ENCODE assay signal across 8 mouse cellular contexts in genomic region chr16:32665851-32666665, GRCm38 (mm10). TPM values are rescaled to one million over a fixed set of nuclear protein-coding genes. Genes with fewer than 3 reads are reported as not detected.
DNase-seq lines count a peak whose midpoint lies in the region; ATAC-seq and TF ChIP-seq lines count a peak whose summit lies in the region.

No protein-coding gene starts in this region.

- peak overlapping the region; percentile 89 for H3K27ac ChIP-seq in lung, embryonic 15.5 days
- peak overlapping the region; percentile 36; the same call in 1 of the 2 replicates for H3K27ac ChIP-seq in cortical plate, adult 2 months (ENCODE audit: insufficient read depth, low read length)
- peak overlapping the region; percentile 96 for H3K27ac ChIP-seq in liver, embryonic 13.5 days

- ATAC-seq in lung, embryonic 15.5 days (ENCODE audit: borderline replicate concordance, extremely low read depth, low FRiP score, low TSS enrichment) = peak; percentile 37
- peak; percentile 94 for ATAC-seq in liver, embryonic 13.5 days (ENCODE audit: low read depth)

- no peaks in the 10 kb centered on the region for H3K27me3 ChIP-seq in lung, embryonic 15.5 days
- H3K27me3 ChIP-seq in liver, embryonic 13.5 days = no peaks in the 10 kb centered on the region

- no peak for TF ChIP-seq CTCF in lung, adult 2 months (IDR thresholded peaks at IDR 0.05; ENCODE audit: insufficient read depth, low read length)
- no peak for TF ChIP-seq CTCF in cortical plate, adult 2 months (IDR thresholded peaks at IDR 0.05; ENCODE audit: extremely low read depth, insufficient read depth, low read length)

- no peak for TF ChIP-seq POLR2A in lung, adult 2 months (IDR thresholded peaks at IDR 0.05; ENCODE audit: borderline replicate concordance, extremely low read depth, low read depth, low read length)
- no peak for TF ChIP-seq POLR2A in cortical plate, adult 2 months (IDR thresholded peaks at IDR 0.05; ENCODE audit: extremely low read depth, insufficient read depth, low read length)

- WGBS in lung, embryonic 15.5 days = 26% methylated on average over 11 of the region's 11 CpGs
- 42% methylated on average over 11 of the region's 11 CpGs for WGBS in lung, adult 2 months
- WGBS in liver, embryonic 13.5 days (ENCODE audit: insufficient replicate concordance) = 2% methylated on average over 11 of the region's 11 CpGs

- no peak overlapping the region for H3K9ac ChIP-seq in lung, embryonic 15.5 days
- H3K9ac ChIP-seq in liver, embryonic 13.5 days = peak overlapping the region; percentile 70

- H3K4me3 ChIP-seq in lung, embryonic 15.5 days = no peak overlapping the region
- H3K4me3 ChIP-seq in lung, adult 2 months (replicated peaks; ENCODE audit: extremely low read depth, low read depth, low read length) = no peak overlapping the region
- no peak overlapping the region for H3K4me3 ChIP-seq in cortical plate, adult 2 months (ENCODE audit: insufficient read depth, low read length)
- peak overlapping the region; percentile 26; the same call in 1 of the 2 replicates for H3K4me3 ChIP-seq in liver, embryonic 13.5 days (replicated peaks)

- no peaks in the 10 kb centered on the region for H3K9me3 ChIP-seq in lung, embryonic 15.5 days
- no peaks in the 10 kb centered on the region for H3K9me3 ChIP-seq in liver, embryonic 13.5 days (replicated peaks)

- peaks cover 78% of the 10 kb centered on the region for H3K4me1 ChIP-seq in lung, embryonic 15.5 days
- peaks cover 22% of the 10 kb centered on the region for H3K4me1 ChIP-seq in lung, adult 2 months (ENCODE audit: control insufficient read depth, insufficient read depth, low read length)
- H3K4me1 ChIP-seq in cortical plate, adult 2 months (ENCODE audit: control insufficient read depth, insufficient read depth, low read length) = peaks cover 10% of the 10 kb centered on the region
- peaks cover 100% of the 10 kb centered on the region for H3K4me1 ChIP-seq in liver, embryonic 13.5 days (replicated peaks)

- 0 out of 2 replicates have a peak overlapping the region, but pooled peaks have one; percentile 7 for H3K4me2 ChIP-seq in lung, embryonic 15.5 days
- H3K4me2 ChIP-seq in liver, embryonic 13.5 days = peak overlapping the region; percentile 59

- H3K36me3 ChIP-seq in lung, embryonic 15.5 days = peaks cover 15% of the 10 kb centered on the region; the same call in 1 of the 2 replicates
- H3K36me3 ChIP-seq in liver, embryonic 13.5 days = peaks cover 33% of the 10 kb centered on the region

- DNase-seq in lung, adult 2 months = no peak
- DNase-seq in heart, postnatal 4 days = peak; percentile 54
- peak; percentile 82 for DNase-seq in liver, embryonic 13.5 days
- DNase-seq in retina, postnatal 1 day = peak; percentile 58
- no peak for DNase-seq in thymus, postnatal 25 days
- DNase-seq in cerebellum, adult 11-12 months = no peak

RNA-seq across cellular contexts. Expression of gene Tnk2, which starts 22.4 kb away (rescaled TPM):
- polyA plus RNA-seq in lung, embryonic 15.5 days (2015; fragmentation: Nextera tagmentation; extraction: Ambion mirVana) = 17.2 and 17.6 TPM in 2 replicates
- polyA plus RNA-seq in lung, adult 2 months (2012; rRNA removed) = 107 and 119 TPM in 2 replicates
- polyA plus RNA-seq in cortical plate, adult 2 months (2012; rRNA removed) = 202 and 204 TPM in 2 replicates
- 10 to 100 TPM; 38.4 to 49.9 TPM for total RNA-seq in heart, postnatal 4 days (2021)
- polyA plus RNA-seq in liver, embryonic 13.5 days (2015; fragmentation: Nextera tagmentation; extraction: Ambion mirVana) = 4.2 and 4.9 TPM in 2 replicates

RNA-seq across cellular contexts. Expression of gene Tfrc, which starts 57.3 kb away (rescaled TPM):
- polyA plus RNA-seq in lung, embryonic 15.5 days (2015; fragmentation: Nextera tagmentation; extraction: Ambion mirVana) = 50.5 and 53.8 TPM in 2 replicates
- polyA plus RNA-seq in lung, adult 2 months (2012; rRNA removed) = 7.5 and 12.8 TPM in 2 replicates
- 77.7 and 82.2 TPM in 2 replicates for polyA plus RNA-seq in cortical plate, adult 2 months (2012; rRNA removed)
- 100 to 1,000 TPM; 139 to 148 TPM for total RNA-seq in heart, postnatal 4 days (2021)
- 262 and 322 TPM in 2 replicates for polyA plus RNA-seq in liver, embryonic 13.5 days (2015; fragmentation: Nextera tagmentation; extraction: Ambion mirVana)

Comparison
In these comparisons a context has a peak if more than half of its experiments do, and no peak if none do; other contexts are left out.
1. H3K27ac ChIP-seq: peak in every context shown above with its lines; median percentile 96 in liver, embryonic 13.5 days; 89 in lung, embryonic 15.5 days; 36 in cortical plate, adult 2 months.
2. DNase-seq: peak in heart, postnatal 4 days (single experiment), liver, embryonic 13.5 days (single experiment) and retina, postnatal 1 day (single experiment); none in lung, adult 2 months (single experiment), thymus, postnatal 25 days (single experiment) and cerebellum, adult 11-12 months (single experiment).